Mouse (Mus musculus): Measurements from ENCODE around the gene Gm28035.

Gene Gm28035

DNA sequence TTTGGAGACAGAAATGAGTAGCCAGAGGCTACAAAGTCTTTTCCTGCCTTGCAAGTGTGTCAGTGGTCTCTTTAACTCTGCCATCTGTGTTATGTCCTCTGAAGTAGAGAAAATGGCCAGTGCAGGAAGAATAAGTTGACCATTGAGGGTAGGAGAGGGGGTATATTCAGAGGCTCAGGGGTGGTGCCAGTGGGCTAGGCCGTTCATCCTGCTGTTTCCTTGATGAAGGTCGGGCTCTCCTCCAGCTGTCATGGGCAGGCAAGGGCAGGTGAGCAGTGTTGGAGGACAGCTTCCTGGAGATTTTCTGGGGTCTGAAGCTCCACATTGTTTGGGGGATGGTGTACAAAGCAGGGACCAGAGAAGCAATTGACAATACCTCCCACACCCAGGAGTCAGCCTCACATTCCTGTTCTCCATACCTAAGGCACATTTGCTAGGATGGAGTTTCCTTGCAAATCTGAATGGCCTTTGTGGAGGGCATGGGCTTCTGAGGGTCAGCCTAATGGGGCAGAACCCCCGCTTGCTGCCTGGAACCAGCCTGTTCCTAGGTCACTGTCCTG, 1.4 kb upstream of the Gm28035 start:
- DNase-seq (ENCODE audit: low read depth, low spot score) = no peak

DNA sequence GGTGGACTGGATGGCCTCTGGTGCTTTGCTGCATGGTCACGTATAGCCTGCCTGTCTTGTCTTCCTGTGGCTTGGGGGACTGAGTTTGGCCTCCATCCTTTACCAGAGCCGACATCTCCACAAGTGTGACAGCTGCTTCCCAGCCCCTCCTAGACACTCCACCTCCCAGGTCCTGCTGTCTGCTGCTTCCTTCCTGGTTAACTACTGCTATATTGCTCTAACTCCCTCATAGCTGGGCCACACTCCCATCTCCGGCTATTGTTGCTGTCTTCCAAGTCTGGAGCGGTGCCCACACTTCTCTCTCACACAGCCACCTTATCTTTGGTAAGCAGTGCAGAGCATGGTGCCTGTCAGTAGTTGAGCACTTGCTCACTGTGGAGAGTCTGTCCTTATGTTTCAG, 590 bp upstream of the Gm28035 start:
- no peak for DNase-seq (ENCODE audit: low read depth, low spot score)

DNA sequence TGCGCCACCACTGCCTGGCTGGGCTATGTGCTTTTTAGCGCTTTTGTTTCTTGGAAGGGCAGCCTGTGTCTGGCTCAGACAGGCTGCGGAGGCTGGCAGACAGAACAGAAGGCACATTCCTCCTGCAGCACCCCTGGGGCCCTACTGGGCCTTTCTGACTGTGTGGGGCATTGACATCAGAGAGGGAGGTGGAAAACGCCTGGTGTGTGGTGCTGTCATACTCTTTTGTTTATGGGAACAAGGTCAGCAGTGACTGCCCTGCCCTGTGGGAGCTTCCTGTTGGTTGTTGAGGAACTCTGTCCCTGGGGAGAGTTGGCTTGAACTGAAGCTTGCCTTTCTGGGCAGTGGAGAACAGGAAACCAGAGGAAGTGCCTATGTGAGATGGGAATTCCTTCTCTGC, 2.1 kb downstream of the Gm28035 start:
- DNase-seq (ENCODE audit: low read depth, low spot score) = peak; percentile 72

DNA sequence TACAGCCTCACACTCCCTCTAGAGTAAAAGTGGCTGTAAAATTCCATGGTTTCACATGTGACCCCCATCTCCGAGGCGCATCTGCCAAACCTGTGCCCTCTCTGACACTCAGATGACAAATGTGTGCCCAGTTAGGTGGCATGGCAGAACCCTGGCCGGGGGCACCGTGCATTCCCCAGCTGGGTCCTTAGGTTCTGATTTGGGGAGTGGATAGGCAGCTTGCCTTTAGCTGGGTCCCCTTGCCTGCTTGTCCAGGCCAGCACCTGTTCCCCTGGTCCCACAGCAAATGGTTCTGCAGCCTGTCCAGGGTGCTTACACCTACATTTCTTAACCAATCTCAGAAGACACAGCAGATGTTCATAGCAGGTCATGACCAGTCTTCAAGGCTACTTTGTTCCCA, 3.0 kb downstream of the Gm28035 start:
- no peak for DNase-seq (ENCODE audit: low read depth, low spot score)

DNA sequence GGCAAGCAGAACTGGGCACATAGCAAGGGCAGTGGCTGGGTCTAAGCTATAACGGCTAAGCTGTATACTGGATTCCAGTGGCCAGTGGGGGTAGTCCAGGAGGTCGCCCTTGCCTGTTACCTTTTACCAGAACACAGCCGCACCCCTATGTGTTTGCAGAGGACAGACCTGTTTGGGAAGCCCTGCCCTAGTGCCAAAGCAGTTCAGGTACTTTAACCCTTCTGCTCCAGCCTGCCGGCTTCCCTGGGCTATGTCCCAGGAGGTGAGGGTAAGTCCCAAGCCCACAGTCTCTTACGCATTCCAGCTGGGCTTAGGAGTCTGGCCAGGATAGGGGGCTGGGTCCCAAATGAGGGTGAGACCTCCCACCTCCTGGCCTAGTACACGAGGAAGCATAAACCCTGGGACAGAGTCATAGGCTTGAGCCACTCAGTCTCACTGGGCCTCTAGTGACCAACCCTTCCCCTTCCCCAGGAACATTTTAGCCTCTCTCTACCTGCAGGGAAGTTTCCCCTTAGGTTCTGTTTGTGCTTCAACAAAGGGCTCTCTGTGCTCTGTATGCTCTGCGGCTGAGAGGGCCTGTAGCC, 4.3 kb downstream of the Gm28035 start:
- DNase-seq (ENCODE audit: low read depth, low spot score) = no peak

GRCm38 (mm10) chr2:30247036-30247435, 6.7 kb downstream of the Gm28035 start:
- no peak for DNase-seq (ENCODE audit: low read depth, low spot score)

DNA sequence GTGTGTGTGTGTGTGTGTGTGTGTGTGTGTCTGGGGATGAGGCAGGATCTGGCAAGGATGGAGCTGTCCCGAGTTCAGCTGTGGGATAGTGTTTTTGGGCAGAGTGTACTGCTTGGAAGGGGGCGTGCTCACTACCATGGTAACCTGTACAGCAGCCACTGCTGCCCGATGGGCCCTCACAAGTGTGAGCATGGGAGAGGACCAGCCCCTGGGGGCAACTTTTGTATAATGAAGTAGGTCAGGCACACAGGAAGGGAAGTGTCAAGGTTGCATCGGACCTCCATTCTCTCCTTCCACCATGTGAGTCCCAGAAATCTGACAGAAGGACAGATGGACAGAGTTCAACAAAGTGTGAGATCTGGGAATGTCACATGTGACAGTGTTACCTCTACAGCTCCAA, 7.3 kb downstream of the Gm28035 start:
- no peak for DNase-seq (ENCODE audit: low read depth, low spot score)

- DNase-seq (ENCODE audit: low read depth, low spot score) = no peak
These were observed 8.8 kb downstream of the Gm28035 start for GRCm38 (mm10) chr2:30249182-30249581.

DNA sequence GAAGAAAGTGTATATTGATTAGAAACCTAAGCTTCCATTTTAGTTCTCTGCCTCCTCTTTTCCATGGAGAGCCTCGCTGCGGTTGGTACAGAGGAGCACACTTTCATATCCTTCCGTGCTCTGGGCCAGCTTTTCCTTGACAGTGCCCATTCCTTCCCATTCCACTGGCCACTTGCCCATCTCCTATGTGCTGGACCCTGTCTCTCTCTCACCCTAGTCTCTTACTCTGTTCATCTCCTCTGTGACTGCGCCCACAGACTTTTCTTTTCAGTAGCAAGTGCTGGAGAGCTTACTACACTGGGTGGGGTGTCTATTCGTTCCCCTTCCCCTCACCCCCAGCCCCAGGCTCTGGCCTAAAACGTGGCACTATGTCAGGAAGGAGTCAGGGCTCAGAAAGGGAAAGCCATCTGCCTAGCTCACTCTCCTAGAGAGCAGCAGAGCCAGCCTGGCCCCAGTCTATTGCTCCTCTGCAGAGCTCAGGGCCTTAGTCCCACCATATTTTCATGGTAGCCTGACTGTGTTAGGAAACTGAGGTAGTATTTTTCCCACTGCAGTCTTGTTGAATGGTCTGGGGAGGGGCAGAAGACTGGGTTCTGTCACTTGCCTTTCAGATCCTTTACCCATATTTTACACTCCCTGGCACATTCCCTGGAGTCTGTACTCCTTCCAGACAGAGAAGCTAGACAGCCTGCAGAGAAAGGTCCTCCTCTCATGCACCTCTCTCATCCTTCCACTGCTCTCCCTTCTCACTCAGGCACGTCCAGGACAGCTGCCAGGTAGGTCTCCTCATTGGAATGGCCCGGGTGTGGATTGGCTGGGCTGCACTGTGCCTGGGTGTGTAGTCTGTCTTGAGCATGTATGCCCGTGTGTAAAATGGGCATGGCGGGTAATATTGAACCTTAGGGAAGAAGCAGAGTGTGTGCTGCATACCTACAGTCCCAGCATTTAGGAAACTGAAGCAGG, 10.1 kb downstream of the Gm28035 start:
- DNase-seq (ENCODE audit: low read depth, low spot score) = no peak

GRCm38 (mm10) chr2:30251417-30252104, 11.2 kb downstream of the Gm28035 start:
- DNase-seq (ENCODE audit: low read depth, low spot score) = no peak

- DNase-seq (ENCODE audit: low read depth, low spot score) = no peak
These were observed 12.2 kb downstream of the Gm28035 start for GRCm38 (mm10) chr2:30252521-30252920.

DNA sequence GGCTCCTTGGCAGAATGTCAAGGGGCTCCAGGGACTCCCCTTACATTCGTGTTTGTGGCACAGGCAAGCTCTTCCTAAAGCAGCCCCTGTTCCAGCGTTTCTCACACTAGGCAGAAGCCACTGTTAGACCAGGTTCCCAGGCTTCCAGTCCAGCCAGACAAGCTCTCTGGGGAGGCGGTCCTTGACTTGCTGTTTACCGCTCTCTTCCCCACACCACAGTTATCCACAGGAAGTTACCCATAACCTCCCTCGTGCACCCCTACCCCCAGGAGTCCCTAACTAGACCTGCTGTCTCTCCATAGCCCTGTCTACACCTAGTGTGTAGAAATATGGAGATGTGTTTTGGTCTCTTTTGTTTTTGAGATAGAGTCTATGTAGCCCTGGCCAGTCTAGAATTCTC, 13.4 kb downstream of the Gm28035 start:
- DNase-seq (ENCODE audit: low read depth, low spot score) = no peak

GRCm38 (mm10) chr2:30255631-30256395, 15.4 kb downstream of the Gm28035 start:
- no peak for DNase-seq (ENCODE audit: low read depth, low spot score)

- DNase-seq (ENCODE audit: low read depth, low spot score) = no peak
These were observed 16.4 kb downstream of the Gm28035 start for GRCm38 (mm10) chr2:30256616-30257350.

- no peak for DNase-seq (ENCODE audit: low read depth, low spot score)
These were observed 17.5 kb downstream of the Gm28035 start for GRCm38 (mm10) chr2:30257699-30258460.

GRCm38 (mm10) chr2:30258600-30258999, 18.2 kb downstream of the Gm28035 start:
- DNase-seq (ENCODE audit: low read depth, low spot score) = peak; percentile 72

- DNase-seq (ENCODE audit: low read depth, low spot score) = no peak
These were observed 19.0 kb downstream of the Gm28035 start for GRCm38 (mm10) chr2:30259131-30260064.

- no peak for DNase-seq (ENCODE audit: low read depth, low spot score)
These were observed 20.8 kb downstream of the Gm28035 start for GRCm38 (mm10) chr2:30261064-30261736.
